Mouse (Mus musculus): ENCODE results near the gene Eif3k.

GRCm38 (mm10) chr7:28971770-28972269, 9.8 kb downstream of the Eif3k start:
- no peak for TF ChIP-seq EP300 (IDR thresholded peaks at IDR 0.05; ENCODE audit: low read depth in 1 of 2, low read length in 2 of 2)
- TF ChIP-seq BHLHE40 (IDR thresholded peaks at IDR 0.05; ENCODE audit: borderline replicate concordance, low read depth, low read length) = no peak
- no peak for TF ChIP-seq MEF2A (IDR thresholded peaks at IDR 0.05; ENCODE audit: extremely low read depth, insufficient replicate concordance, low read depth, low read length, poor library complexity, severe bottlenecking)
- TF ChIP-seq CTCF (IDR thresholded peaks at IDR 0.05 in 2 of 3, conservative IDR thresholded peaks at IDR 0.05 in 1 of 3; ENCODE audit: control insufficient read depth in 1 of 3, insufficient read depth in 1 of 3, low read depth in 2 of 3, low read length in 3 of 3, poor library complexity in 1 of 3, severe bottlenecking in 1 of 3) = no peak
- TF ChIP-seq CHD1 (IDR thresholded peaks at IDR 0.05; ENCODE audit: low read depth, low read length) = no peak
- no peak for TF ChIP-seq E2F4 (IDR thresholded peaks at IDR 0.05; ENCODE audit: borderline replicate concordance, low read depth, low read length)
- TF ChIP-seq POLR2A (IDR thresholded peaks at IDR 0.05; ENCODE audit: control insufficient read depth in 1 of 2, insufficient read depth in 1 of 2, low read depth in 1 of 2, low read length in 2 of 2, poor library complexity in 1 of 2) = no peak
- no peak for TF ChIP-seq HCFC1 (IDR thresholded peaks at IDR 0.05; ENCODE audit: low read depth, low read length)
- TF ChIP-seq TCF12 (IDR thresholded peaks at IDR 0.05; ENCODE audit: low read depth, low read length) = no peak
- TF ChIP-seq MAFK (IDR thresholded peaks at IDR 0.05; ENCODE audit: borderline replicate concordance, low read depth, low read length) = no peak
- TF ChIP-seq ETS1 (IDR thresholded peaks at IDR 0.05; ENCODE audit: low read depth, low read length) = no peak

All from MEL (cell line).